Mouse (Mus musculus): ENCODE measurements around the gene Rasal2. TPM values are rescaled to one million over a fixed set of nuclear protein-coding genes. Genes with fewer than 3 reads are reported as not detected.

Gene Rasal2
- polyA plus RNA-seq, 1 experiment from 2014 or later = 9.3 TPM

DNA sequence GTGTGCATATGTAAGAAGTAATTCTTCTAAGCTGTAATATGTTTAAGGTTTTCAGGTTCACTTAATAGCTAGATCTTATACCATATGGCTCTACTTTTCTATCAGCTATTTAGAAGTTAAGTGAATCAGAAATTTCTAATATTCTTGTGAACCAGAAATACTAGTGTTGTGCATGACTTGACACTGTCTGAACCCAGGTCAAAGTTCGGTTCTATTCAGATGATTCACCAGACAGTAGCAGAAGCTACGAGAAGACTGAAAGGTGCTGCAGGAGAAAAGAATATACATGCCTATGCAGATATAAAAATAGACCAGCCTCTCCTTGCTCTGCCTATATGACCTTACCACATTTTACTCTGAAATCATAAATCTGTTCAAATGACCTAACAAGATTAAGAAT, 182.0 kb downstream of the Rasal2 start:
- H3K4me3 ChIP-seq (ENCODE audit: low read length) = no peak overlapping the region
- no peak overlapping the region for H3K9ac ChIP-seq (ENCODE audit: low read depth, low read length)
- H3K4me1 ChIP-seq (ENCODE audit: control insufficient read depth, insufficient read depth, low read length) = no peaks in the 10 kb centered on the region; the same call in 1 of the 2 replicates
- no peaks in the 10 kb centered on the region for H3K36me3 ChIP-seq (ENCODE audit: control insufficient read depth, insufficient read depth, low read length)
- H3K27ac ChIP-seq (ENCODE audit: low read depth, low read length) = no peak overlapping the region
- H3K4me2 ChIP-seq (replicated peaks; ENCODE audit: low read depth, low read length) = no peak overlapping the region
- H3K27me3 ChIP-seq (ENCODE audit: control insufficient read depth, insufficient read depth, low read length) = no peaks in the 10 kb centered on the region
- no peak for ATAC-seq (ENCODE audit: low FRiP score, low TSS enrichment)
- H3K9me3 ChIP-seq (ENCODE audit: control insufficient read depth, low read length) = no peaks in the 10 kb centered on the region
- WGBS = 56% methylated on average over 2 of the region's 2 CpGs

- H3K36me3 ChIP-seq (ENCODE audit: control insufficient read depth, insufficient read depth, low read length) = no peaks in the 10 kb centered on the region
- no peaks in the 10 kb centered on the region for H3K9me3 ChIP-seq (ENCODE audit: control insufficient read depth, low read length)
- H3K4me3 ChIP-seq (ENCODE audit: low read length) = no peak overlapping the region
- H3K27ac ChIP-seq (ENCODE audit: low read depth, low read length) = no peak overlapping the region
- H3K4me1 ChIP-seq (ENCODE audit: control insufficient read depth, insufficient read depth, low read length) = no peaks in the 10 kb centered on the region
- 92% methylated on average over 6 of the region's 6 CpGs for WGBS
- no peak overlapping the region for H3K4me2 ChIP-seq (replicated peaks; ENCODE audit: low read depth, low read length)
- no peaks in the 10 kb centered on the region for H3K27me3 ChIP-seq (ENCODE audit: control insufficient read depth, insufficient read depth, low read length)
- no peak overlapping the region for H3K9ac ChIP-seq (ENCODE audit: low read depth, low read length)
- ATAC-seq (ENCODE audit: low FRiP score, low TSS enrichment) = no peak
Observed at GRCm38 (mm10) chr1:157225013-157225412, 187.4 kb downstream of the Rasal2 start.

- Histone ChIP-seq H3K27me3 (ENCODE audit: control insufficient read depth, insufficient read depth, low read length) (no peaks in the 10 kb centered on the region), H3K4me3 (ENCODE audit: low read length) (no peak overlapping the region), H3K9ac (ENCODE audit: low read depth, low read length) (no peak overlapping the region), H3K27ac (ENCODE audit: low read depth, low read length) (no peak overlapping the region), H3K4me2 (replicated peaks; ENCODE audit: low read depth, low read length) (no peak overlapping the region), H3K9me3 (ENCODE audit: control insufficient read depth, low read length) (no peaks in the 10 kb centered on the region), H3K36me3 (ENCODE audit: control insufficient read depth, insufficient read depth, low read length) (no peaks in the 10 kb centered on the region), H3K4me1 (ENCODE audit: control insufficient read depth, insufficient read depth, low read length) (no peaks in the 10 kb centered on the region)
- 90% methylated on average over 3 of the region's 3 CpGs for WGBS
- ATAC-seq (ENCODE audit: low FRiP score, low TSS enrichment) = no peak
Observed at GRCm38 (mm10) chr1:157220910-157221309, 191.5 kb downstream of the Rasal2 start.

- ATAC-seq (ENCODE audit: low FRiP score, low TSS enrichment) = no peak
- Histone ChIP-seq H3K36me3 (ENCODE audit: control insufficient read depth, insufficient read depth, low read length) (no peaks in the 10 kb centered on the region), H3K4me2 (replicated peaks; ENCODE audit: low read depth, low read length) (no peak overlapping the region), H3K9ac (ENCODE audit: low read depth, low read length) (no peak overlapping the region), H3K4me1 (ENCODE audit: control insufficient read depth, insufficient read depth, low read length) (no peaks in the 10 kb centered on the region), H3K27ac (ENCODE audit: low read depth, low read length) (no peak overlapping the region), H3K4me3 (ENCODE audit: low read length) (no peak overlapping the region), H3K9me3 (ENCODE audit: control insufficient read depth, low read length) (no peaks in the 10 kb centered on the region), H3K27me3 (ENCODE audit: control insufficient read depth, insufficient read depth, low read length) (no peaks in the 10 kb centered on the region)
- 91% methylated on average over 1 of the region's 1 CpGs for WGBS
Observed at GRCm38 (mm10) chr1:157220466-157220865, 191.9 kb downstream of the Rasal2 start.

DNA sequence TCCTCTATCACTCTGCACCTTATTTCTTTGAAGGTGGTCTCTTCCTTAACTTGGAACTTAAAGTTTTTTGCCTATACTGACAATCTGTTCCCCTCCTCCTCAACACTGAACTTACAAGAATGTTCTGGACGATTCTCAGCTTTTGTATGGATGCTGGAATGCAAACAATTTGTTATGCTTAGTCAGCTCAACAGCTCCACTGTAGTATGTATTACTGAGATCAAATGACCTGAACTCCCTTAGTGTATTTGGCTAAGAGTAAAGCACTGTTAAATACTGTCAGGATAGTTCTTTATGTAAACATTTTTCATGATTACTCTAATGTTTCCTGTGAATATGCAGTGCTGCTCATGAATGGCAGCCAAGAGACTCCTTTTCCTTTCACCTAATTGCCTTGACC, 203.6 kb downstream of the Rasal2 start:
- Histone ChIP-seq H3K9ac (ENCODE audit: low read depth, low read length) (no peak overlapping the region), H3K4me3 (ENCODE audit: low read length) (no peak overlapping the region), H3K27me3 (ENCODE audit: control insufficient read depth, insufficient read depth, low read length) (no peaks in the 10 kb centered on the region), H3K36me3 (ENCODE audit: control insufficient read depth, insufficient read depth, low read length) (no peaks in the 10 kb centered on the region), H3K4me1 (ENCODE audit: control insufficient read depth, insufficient read depth, low read length) (no peaks in the 10 kb centered on the region), H3K27ac (ENCODE audit: low read depth, low read length) (no peak overlapping the region), H3K4me2 (replicated peaks; ENCODE audit: low read depth, low read length) (no peak overlapping the region), H3K9me3 (ENCODE audit: control insufficient read depth, low read length) (no peaks in the 10 kb centered on the region)
- peak; percentile 75; the same call in 1 of the 2 replicates for ATAC-seq (ENCODE audit: low FRiP score, low TSS enrichment)
- WGBS = 13% methylated on average over 1 of the region's 1 CpGs

DNA sequence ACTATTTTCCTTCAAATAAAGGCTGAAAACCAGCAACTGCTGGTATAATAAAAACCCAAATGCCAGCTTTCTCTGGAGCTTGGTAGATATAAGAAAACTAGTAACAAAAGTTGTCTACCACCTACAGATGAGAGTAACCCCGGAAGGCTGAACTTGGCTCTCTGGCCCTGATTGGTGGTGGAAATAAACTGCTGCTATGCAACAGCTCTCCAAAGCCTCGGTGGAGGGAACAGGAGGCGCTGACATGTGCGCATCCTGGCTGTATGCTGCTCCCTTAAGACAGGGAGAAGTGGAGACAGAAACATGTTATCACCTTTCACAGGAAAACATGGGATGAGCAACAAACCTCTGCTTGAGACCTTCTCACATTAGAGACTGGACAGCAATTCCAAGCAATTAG, 206.7 kb downstream of the Rasal2 start:
- 69% methylated on average over 4 of the region's 4 CpGs for WGBS
- H3K27ac ChIP-seq (ENCODE audit: low read depth, low read length) = no peak overlapping the region
- ATAC-seq (ENCODE audit: low FRiP score, low TSS enrichment) = no peak
- no peaks in the 10 kb centered on the region for H3K9me3 ChIP-seq (ENCODE audit: control insufficient read depth, low read length)
- H3K4me1 ChIP-seq (ENCODE audit: control insufficient read depth, insufficient read depth, low read length) = no peaks in the 10 kb centered on the region
- H3K36me3 ChIP-seq (ENCODE audit: control insufficient read depth, insufficient read depth, low read length) = no peaks in the 10 kb centered on the region
- H3K4me3 ChIP-seq (ENCODE audit: low read length) = no peak overlapping the region
- H3K4me2 ChIP-seq (replicated peaks; ENCODE audit: low read depth, low read length) = no peak overlapping the region
- no peak overlapping the region for H3K9ac ChIP-seq (ENCODE audit: low read depth, low read length)
- no peaks in the 10 kb centered on the region for H3K27me3 ChIP-seq (ENCODE audit: control insufficient read depth, insufficient read depth, low read length)

- no peaks in the 10 kb centered on the region for H3K9me3 ChIP-seq (ENCODE audit: control insufficient read depth, low read length)
- no peaks in the 10 kb centered on the region for H3K27me3 ChIP-seq (ENCODE audit: control insufficient read depth, insufficient read depth, low read length)
- H3K4me1 ChIP-seq (ENCODE audit: control insufficient read depth, insufficient read depth, low read length) = 0 out of 2 replicates have a peak, but pooled peaks cover 6% of the 10 kb centered on the region
- H3K36me3 ChIP-seq (ENCODE audit: control insufficient read depth, insufficient read depth, low read length) = no peaks in the 10 kb centered on the region
- H3K4me2 ChIP-seq (replicated peaks; ENCODE audit: low read depth, low read length) = no peak overlapping the region
- no peak overlapping the region for H3K4me3 ChIP-seq (ENCODE audit: low read length)
- H3K9ac ChIP-seq (ENCODE audit: low read depth, low read length) = no peak overlapping the region
- ATAC-seq (ENCODE audit: low FRiP score, low TSS enrichment) = no peak
- WGBS = 72% methylated on average over 3 of the region's 3 CpGs
- H3K27ac ChIP-seq (ENCODE audit: low read depth, low read length) = no peak overlapping the region
Observed at GRCm38 (mm10) chr1:157183043-157183442, 229.4 kb downstream of the Rasal2 start.

GRCm38 (mm10) chr1:157182431-157182830, 230.0 kb downstream of the Rasal2 start:
- Histone ChIP-seq H3K9me3 (ENCODE audit: control insufficient read depth, low read length) (no peaks in the 10 kb centered on the region), H3K27me3 (ENCODE audit: control insufficient read depth, insufficient read depth, low read length) (no peaks in the 10 kb centered on the region), H3K4me3 (ENCODE audit: low read length) (no peak overlapping the region), H3K4me1 (ENCODE audit: control insufficient read depth, insufficient read depth, low read length) (0 out of 2 replicates have a peak, but pooled peaks cover 6% of the 10 kb centered on the region), H3K36me3 (ENCODE audit: control insufficient read depth, insufficient read depth, low read length) (no peaks in the 10 kb centered on the region), H3K9ac (ENCODE audit: low read depth, low read length) (no peak overlapping the region), H3K4me2 (replicated peaks; ENCODE audit: low read depth, low read length) (no peak overlapping the region), H3K27ac (ENCODE audit: low read depth, low read length) (no peak overlapping the region)
- ATAC-seq (ENCODE audit: low FRiP score, low TSS enrichment) = no peak
- WGBS = 29% methylated on average over 5 of the region's 5 CpGs

DNA sequence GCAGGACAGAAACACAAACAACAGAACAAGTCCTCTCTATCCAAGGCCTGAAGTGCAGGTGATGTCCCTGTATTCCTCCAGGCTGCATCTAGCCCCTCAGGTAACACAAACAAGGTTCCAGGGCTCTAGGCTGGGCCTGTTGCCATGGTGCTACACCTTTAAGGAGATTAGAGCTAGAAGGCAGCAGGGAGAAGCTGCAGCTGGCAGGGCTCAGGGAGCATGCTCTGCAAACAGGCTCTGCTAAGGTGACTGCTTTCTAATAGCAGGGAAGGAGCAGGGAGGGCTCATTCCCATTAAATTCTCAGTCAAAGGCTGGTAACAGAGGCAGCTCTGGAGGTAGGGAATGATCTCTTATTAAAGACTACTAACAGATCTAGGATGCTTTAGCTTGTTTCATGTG, 231.3 kb downstream of the Rasal2 start:
- H3K9ac ChIP-seq (ENCODE audit: low read depth, low read length) = 0 out of 2 replicates have a peak overlapping the region, but pooled peaks have one; percentile 8
- H3K9me3 ChIP-seq (ENCODE audit: control insufficient read depth, low read length) = no peaks in the 10 kb centered on the region
- H3K4me1 ChIP-seq (ENCODE audit: control insufficient read depth, insufficient read depth, low read length) = 0 out of 2 replicates have a peak, but pooled peaks cover 6% of the 10 kb centered on the region
- H3K27me3 ChIP-seq (ENCODE audit: control insufficient read depth, insufficient read depth, low read length) = no peaks in the 10 kb centered on the region
- no peak overlapping the region for H3K4me2 ChIP-seq (replicated peaks; ENCODE audit: low read depth, low read length)
- no peaks in the 10 kb centered on the region for H3K36me3 ChIP-seq (ENCODE audit: control insufficient read depth, insufficient read depth, low read length)
- H3K4me3 ChIP-seq (ENCODE audit: low read length) = no peak overlapping the region
- no peak overlapping the region for H3K27ac ChIP-seq (ENCODE audit: low read depth, low read length)
- no peak for ATAC-seq (ENCODE audit: low FRiP score, low TSS enrichment)
